Mouse (Mus musculus): Measurements from ENCODE around the gene Rbm46.
A peak's percentile ranks its signal among the peaks of the same experiment; 100 is the strongest.

Rbm46 gene

GRCm38 (mm10) chr3:82876372-82876739 is at the start of gene Rbm46:
TSS of gene Rbm46 (minus strand) at chr3:82876483.
- peak; percentile 91 to 94 for DNase-seq (ENCODE audit: low spot score in 2 of 2)

- no peak for DNase-seq (ENCODE audit: low spot score in 2 of 2)
Measured at GRCm38 (mm10) chr3:82915632-82916031, 39.3 kb upstream of the Rbm46 start.

GRCm38 (mm10) chr3:82908671-82909070 is 32.4 kb upstream of the Rbm46 start:
- DNase-seq (ENCODE audit: low spot score in 2 of 2), result no peak

- no peak for DNase-seq (ENCODE audit: low spot score in 2 of 2)
Measured at GRCm38 (mm10) chr3:82904211-82904908, 28.1 kb upstream of the Rbm46 start.

GRCm38 (mm10) chr3:82903613-82904205 is 27.4 kb upstream of the Rbm46 start, which contains the start of gene Lrat:
TSS of gene Lrat (minus strand) at chr3:82903973.
- DNase-seq (ENCODE audit: low spot score in 2 of 2), result no peak

GRCm38 (mm10) chr3:82902757-82903612 is 26.7 kb upstream of the Rbm46 start:
- no peak for DNase-seq (ENCODE audit: low spot score in 2 of 2)

- DNase-seq (ENCODE audit: low spot score in 2 of 2), result no peak
Measured at GRCm38 (mm10) chr3:82888842-82889241, 12.6 kb upstream of the Rbm46 start.

GRCm38 (mm10) chr3:82877258-82877657 is 975 bp upstream of the Rbm46 start:
- DNase-seq (ENCODE audit: low spot score in 2 of 2), result no peak

- DNase-seq (ENCODE audit: low spot score in 2 of 2), result peak in 1 of 2 experiments; percentile 60
Measured at GRCm38 (mm10) chr3:82875671-82876371, 462 bp downstream of the Rbm46 start.

GRCm38 (mm10) chr3:82857414-82858077 is 18.7 kb downstream of the Rbm46 start:
- no peak for DNase-seq (ENCODE audit: low spot score in 2 of 2)

GRCm38 (mm10) chr3:82825165-82825564 is 51.1 kb downstream of the Rbm46 start:
- no peak for DNase-seq (ENCODE audit: low spot score in 2 of 2)

- no peak for DNase-seq (ENCODE audit: low spot score in 2 of 2)
Measured at GRCm38 (mm10) chr3:82811851-82812250, 64.4 kb downstream of the Rbm46 start.

- no peak for DNase-seq (ENCODE audit: low spot score in 2 of 2)
Measured at GRCm38 (mm10) chr3:82810334-82811120, 65.8 kb downstream of the Rbm46 start.

GRCm38 (mm10) chr3:82809769-82810168 is 66.5 kb downstream of the Rbm46 start:
- DNase-seq (ENCODE audit: low spot score in 2 of 2), result no peak

GRCm38 (mm10) chr3:82808323-82808911 is 67.9 kb downstream of the Rbm46 start:
- DNase-seq (ENCODE audit: low spot score in 2 of 2), result no peak

GRCm38 (mm10) chr3:82805291-82805690 is 71.0 kb downstream of the Rbm46 start:
- no peak for DNase-seq (ENCODE audit: low spot score in 2 of 2)

- DNase-seq (ENCODE audit: low spot score in 2 of 2), result no peak
Measured at GRCm38 (mm10) chr3:82800470-82800843, 75.8 kb downstream of the Rbm46 start.

GRCm38 (mm10) chr3:82799735-82800469 is 76.4 kb downstream of the Rbm46 start:
- DNase-seq (ENCODE audit: low spot score in 2 of 2), result no peak

GRCm38 (mm10) chr3:82793656-82794055 is 82.6 kb downstream of the Rbm46 start:
- DNase-seq (ENCODE audit: low spot score in 2 of 2), result no peak

- DNase-seq (ENCODE audit: low spot score in 2 of 2), result no peak
Measured at GRCm38 (mm10) chr3:82791663-82792062, 84.6 kb downstream of the Rbm46 start.

All from urinary bladder, postnatal 4 days (tissue).